Mouse (Mus musculus) small intestine, adult 2 months (tissue): Measurements from ENCODE around the gene Zfhx3. TPM values are rescaled to one million over a fixed set of nuclear protein-coding genes. Genes with fewer than 3 reads are reported as not detected.

ENCODE experiments used
- H3K27ac ChIP-seq: fragments of 200-500 bp; 2 replicates; pipeline ENCODE4 v1.5.1; 2012; ENCODE audit warnings: low read depth, low read length, control low read depth, inconsistent platforms; ENCODE audit not compliant: insufficient read depth
- H3K27me3 ChIP-seq: fragments of 200-500 bp; 2 replicates; pipeline ENCODE4 v1.6.1; 2012; ENCODE audit warnings: mild to moderate bottlenecking, moderate library complexity, low read length, inconsistent platforms; ENCODE audit not compliant: control insufficient read depth, insufficient read depth
- H3K36me3 ChIP-seq: fragments of 200-500 bp; 2 replicates; pipeline ENCODE4 v1.6.1; 2012; ENCODE audit warnings: mild to moderate bottlenecking, low read length, control low read depth, inconsistent platforms; ENCODE audit not compliant: control insufficient read depth, insufficient read depth
- H3K4me1 ChIP-seq: fragments of 200-500 bp; 2 replicates; pipeline ENCODE4 v1.6.1; 2012; ENCODE audit warnings: low read length, inconsistent platforms, mixed read lengths; ENCODE audit not compliant: control insufficient read depth, insufficient read depth, insufficient read length
- H3K4me3 ChIP-seq: fragments of 200-500 bp; 2 replicates; pipeline ENCODE4 v1.5.1; 2012; ENCODE audit warnings: low read depth, mild to moderate bottlenecking, control low read depth, inconsistent platforms, low read length, moderate library complexity
- CTCF ChIP-seq: fragments of 200-500 bp; IDR thresholded peaks from 2 replicates; pipeline ENCODE4 v1.5.1; 2012; ENCODE audit warnings: low read depth, mild to moderate bottlenecking, control low read depth, inconsistent platforms, low read length, moderate library complexity, mixed read lengths; ENCODE audit not compliant: insufficient replicate concordance, insufficient read length; ENCODE audit errors: extremely low read depth
- POLR2A ChIP-seq: fragments of 200-500 bp; IDR thresholded peaks from 2 replicates; pipeline ENCODE4 v1.6.1; 2012; ENCODE audit warnings: low read depth, mild to moderate bottlenecking, control low read depth, inconsistent platforms, low read length, moderate library complexity
- WGBS: fragments of 180-500 bp; shearing (Covaris S2); methylation state at CpG from one replicate; pipeline ENCODE4 v1.1.7; 2018; 5-methylcytosine and 5-hydroxymethylcytosine counted together
- polyA plus RNA-seq: library from polyadenylated mRNA; depleted of rRNA; stranded (reverse); fragments of >200 nt; gene quantifications from 2 replicates; pipeline ENCODE4 v1.2.3, GENCODE M21; 2012

Zfhx3 gene
- polyA plus RNA-seq, 1 experiment, result 2.0 TPM

DNA sequence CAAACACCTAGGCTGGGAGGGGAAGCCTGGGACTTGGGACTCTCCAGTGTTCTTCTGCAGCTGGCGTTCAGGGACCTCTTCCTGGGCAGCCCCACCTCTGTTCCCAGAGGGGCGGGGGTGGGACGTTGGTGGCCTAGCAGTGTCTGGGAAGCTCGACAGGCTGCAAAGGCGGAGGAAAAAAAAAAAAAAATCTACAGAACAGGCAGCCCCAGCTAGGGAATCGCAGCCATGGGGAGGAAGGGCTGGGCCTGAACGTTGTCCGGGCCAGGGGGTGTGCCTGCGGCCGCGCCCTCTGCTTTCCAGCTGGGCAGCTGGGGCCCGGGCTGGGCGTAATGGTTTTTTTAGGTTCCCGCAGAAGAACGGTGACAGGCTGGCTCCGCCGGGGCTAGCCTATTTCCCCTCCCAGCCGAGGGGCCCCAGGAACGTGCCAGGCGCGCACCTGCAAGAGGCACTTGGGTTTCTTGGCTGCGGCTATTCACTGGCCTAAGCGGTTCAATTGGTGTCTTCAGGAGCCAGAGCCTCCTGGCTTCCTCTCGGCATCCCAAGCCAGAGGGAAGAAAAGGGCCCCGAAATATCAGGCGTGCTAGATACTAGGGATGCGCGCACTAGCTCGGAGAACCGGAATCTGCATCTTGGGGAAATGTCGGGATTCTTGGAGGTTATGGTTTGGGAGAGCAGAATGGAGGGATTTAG is 753.6 kb downstream of the Zfhx3 start:
- peak overlapping the region; percentile 52 for H3K4me3 ChIP-seq
- no peak for TF ChIP-seq POLR2A
- TF ChIP-seq CTCF, result no peak
- WGBS, result 2% methylated on average over 31 of the region's 31 CpGs
- H3K36me3 ChIP-seq, result no peaks in the 10 kb centered on the region
- peaks cover 43% of the 10 kb centered on the region for H3K27me3 ChIP-seq
- H3K27ac ChIP-seq, result no peak overlapping the region
- H3K4me1 ChIP-seq, result peaks cover 18% of the 10 kb centered on the region

DNA sequence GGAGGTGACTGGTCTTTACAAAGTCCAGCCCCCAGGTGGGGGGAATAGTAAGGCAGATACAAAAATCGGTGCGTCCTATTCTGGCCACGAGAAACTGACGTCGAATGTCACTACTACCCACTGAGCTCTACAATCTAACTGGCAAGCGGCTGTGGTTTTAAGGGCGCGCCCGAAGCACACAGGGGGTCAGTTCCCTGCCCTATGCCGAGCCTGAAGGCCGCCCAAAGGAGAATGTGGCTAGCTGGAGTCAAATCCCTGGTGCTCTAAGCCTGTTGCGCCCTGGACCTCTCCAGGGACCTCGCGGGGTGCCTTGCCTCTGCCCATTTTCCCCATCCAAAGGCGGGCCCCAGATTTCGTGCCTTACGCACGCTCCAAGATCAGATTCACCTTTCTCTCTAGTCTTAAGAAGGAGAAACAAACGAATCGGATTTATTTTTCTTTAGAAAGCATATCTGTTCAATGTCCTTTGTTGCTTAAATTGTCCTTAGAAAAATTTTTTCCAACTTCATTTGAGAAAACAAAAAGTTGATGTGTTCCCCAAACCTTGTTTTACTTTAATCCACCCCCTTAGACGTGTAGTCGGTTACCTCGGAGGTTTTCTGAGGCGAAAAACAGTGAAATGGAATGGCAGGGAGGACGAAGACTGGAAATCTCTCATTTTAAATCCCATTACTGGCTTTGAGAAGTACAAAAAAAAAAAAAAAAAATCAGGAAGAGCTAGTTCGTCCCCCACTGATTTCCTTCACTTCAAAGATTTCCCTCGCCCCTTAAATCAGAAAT is 754.4 kb downstream of the Zfhx3 start:
- peaks cover 16% of the 10 kb centered on the region for H3K4me1 ChIP-seq
- peaks cover 43% of the 10 kb centered on the region for H3K27me3 ChIP-seq
- TF ChIP-seq CTCF (no peak), POLR2A (no peak)
- H3K4me3 ChIP-seq, result peak overlapping the region; percentile 52; the same call in 1 of the 2 replicates
- H3K27ac ChIP-seq, result no peak overlapping the region
- H3K36me3 ChIP-seq, result no peaks in the 10 kb centered on the region
- WGBS, result 10% methylated on average over 27 of the region's 27 CpGs

DNA sequence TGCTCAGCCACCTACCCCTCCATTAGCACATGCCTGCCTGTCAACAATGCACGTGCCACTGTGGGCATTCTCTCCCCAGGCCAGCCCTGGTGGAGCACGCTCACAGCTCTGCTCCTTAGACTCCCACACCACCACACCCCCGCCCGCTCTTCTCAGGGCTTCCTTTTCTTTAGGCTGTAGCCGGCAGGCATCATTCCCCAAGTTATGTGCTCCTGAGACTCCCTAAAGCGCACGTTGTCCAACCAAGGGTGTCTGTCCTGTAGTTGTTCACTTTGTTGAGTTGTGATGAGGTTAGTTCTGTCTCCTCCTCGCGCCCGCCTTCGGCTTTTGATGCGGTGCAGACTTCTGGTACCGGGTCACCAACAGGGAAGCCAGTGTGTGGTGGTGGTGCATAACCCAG is 755.1 kb downstream of the Zfhx3 start:
- Histone ChIP-seq H3K27me3 (peaks cover 43% of the 10 kb centered on the region), H3K36me3 (no peaks in the 10 kb centered on the region), H3K4me3 (no peak overlapping the region), H3K27ac (no peak overlapping the region), H3K4me1 (peaks cover 16% of the 10 kb centered on the region)
- no peak for TF ChIP-seq CTCF
- no peak for TF ChIP-seq POLR2A
- WGBS, result 18% methylated on average over 13 of the region's 13 CpGs

DNA sequence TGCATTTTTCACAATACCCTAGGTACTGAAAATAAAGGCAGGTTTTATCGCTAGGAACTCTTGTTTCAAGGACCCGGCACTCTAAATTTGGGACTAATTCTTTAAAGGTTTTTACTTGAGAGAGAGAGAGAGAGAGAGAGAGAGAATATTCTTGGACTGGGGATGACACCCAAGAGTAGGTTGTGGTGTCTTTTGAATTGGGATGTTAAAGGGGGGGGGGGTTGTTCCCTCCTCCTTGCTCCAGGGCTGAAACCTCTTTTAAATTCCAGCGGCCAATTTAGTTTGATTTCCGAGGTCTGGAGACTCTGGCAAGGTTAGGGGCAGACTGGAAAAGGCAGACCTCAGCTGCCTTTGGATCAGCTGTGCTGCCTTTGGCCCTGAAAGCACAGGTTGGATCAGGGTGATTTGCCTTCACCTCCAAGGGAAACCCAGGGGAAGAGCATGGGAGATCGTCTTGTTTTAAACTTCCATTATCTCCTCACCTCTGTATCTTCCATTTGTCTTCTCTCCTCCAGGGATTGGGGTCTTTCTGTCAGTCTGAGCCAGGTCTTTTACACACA is 755.7 kb downstream of the Zfhx3 start:
- Histone ChIP-seq H3K27me3 (peaks cover 43% of the 10 kb centered on the region), H3K36me3 (no peaks in the 10 kb centered on the region), H3K4me1 (peaks cover 16% of the 10 kb centered on the region), H3K27ac (no peak overlapping the region), H3K4me3 (no peak overlapping the region)
- 30% methylated on average over 5 of the region's 5 CpGs for WGBS
- no peak for TF ChIP-seq POLR2A
- no peak for TF ChIP-seq CTCF

DNA sequence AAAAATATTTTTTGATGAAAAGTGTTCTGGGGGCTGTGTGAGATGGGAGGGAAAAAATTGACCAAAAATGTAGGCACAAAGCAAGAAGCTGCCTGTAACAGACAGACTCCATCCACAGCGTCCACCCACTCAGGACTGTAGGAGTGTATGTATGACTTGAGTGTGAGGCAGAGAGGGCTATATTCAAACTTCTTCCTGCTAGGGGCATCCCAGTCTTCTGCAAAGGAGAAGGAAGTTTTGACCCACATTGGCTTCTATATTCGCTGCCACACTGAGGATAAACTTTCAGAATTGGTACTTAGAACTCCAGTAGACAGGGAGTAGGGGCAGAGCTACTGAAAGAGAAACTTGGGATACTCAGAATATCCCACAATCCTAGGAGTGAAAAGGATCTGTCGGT is 756.6 kb downstream of the Zfhx3 start:
- peaks cover 43% of the 10 kb centered on the region for H3K27me3 ChIP-seq
- H3K27ac ChIP-seq, result no peak overlapping the region
- 28% methylated on average over 3 of the region's 3 CpGs for WGBS
- TF ChIP-seq CTCF (no peak), POLR2A (no peak)
- no peak overlapping the region for H3K4me3 ChIP-seq
- H3K4me1 ChIP-seq, result peaks cover 16% of the 10 kb centered on the region
- H3K36me3 ChIP-seq, result no peaks in the 10 kb centered on the region

DNA sequence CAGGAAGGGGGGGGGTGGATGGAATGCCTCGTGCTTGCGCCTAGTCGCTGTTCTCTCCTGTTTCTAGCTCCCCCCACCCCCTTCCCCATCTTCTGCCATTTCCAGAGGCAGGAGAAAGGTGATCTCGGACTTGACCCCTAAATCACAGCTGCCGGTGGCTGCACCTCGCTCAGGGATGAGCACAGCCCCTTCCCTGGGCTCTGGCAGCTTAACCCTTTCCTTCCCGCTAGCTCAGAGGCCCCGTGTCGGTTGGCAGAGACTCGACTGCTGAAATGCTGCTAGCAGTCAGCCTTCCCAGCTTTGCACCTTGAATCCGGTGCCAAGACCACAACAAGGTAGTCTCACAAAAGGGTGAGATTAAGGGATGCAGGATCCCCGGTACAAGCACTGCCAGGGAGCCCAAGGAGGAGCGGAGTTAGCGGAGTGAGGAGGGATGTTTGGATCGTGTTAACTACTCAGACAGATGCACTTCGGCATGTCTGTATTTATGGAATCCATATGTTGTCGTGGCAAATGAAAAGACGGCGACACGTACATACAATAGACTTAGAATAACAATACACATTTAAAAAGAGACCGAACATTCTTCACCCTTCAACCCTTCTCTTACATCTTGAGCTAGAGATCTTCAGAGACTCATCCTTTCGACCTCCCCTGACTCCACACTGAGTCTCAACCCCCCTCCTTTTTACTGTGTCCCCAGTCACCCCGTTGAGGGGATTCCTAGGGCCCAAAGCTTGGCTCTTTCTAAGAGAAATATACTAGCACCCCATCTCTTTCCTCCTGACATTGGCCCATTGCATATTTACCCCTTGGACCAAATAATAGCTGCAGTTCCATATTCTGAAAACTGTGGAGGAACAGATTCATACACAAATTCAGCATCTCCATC is 757.3 kb downstream of the Zfhx3 start:
- WGBS, result 42% methylated on average over 23 of the region's 23 CpGs
- no peaks in the 10 kb centered on the region for H3K36me3 ChIP-seq
- no peak overlapping the region for H3K4me3 ChIP-seq
- TF ChIP-seq CTCF (no peak), POLR2A (no peak)
- H3K27ac ChIP-seq, result no peak overlapping the region
- H3K4me1 ChIP-seq, result peaks cover 16% of the 10 kb centered on the region
- H3K27me3 ChIP-seq, result peaks cover 43% of the 10 kb centered on the region
